Mouse (Mus musculus): ENCODE measurements around the gene Brsk2. TPM values are rescaled to one million over a fixed set of nuclear protein-coding genes. Genes with fewer than 3 reads are reported as not detected.

Gene Brsk2
- total RNA-seq, 2 experiments from 2014 or later = 1.8 to 2.1 TPM

DNA sequence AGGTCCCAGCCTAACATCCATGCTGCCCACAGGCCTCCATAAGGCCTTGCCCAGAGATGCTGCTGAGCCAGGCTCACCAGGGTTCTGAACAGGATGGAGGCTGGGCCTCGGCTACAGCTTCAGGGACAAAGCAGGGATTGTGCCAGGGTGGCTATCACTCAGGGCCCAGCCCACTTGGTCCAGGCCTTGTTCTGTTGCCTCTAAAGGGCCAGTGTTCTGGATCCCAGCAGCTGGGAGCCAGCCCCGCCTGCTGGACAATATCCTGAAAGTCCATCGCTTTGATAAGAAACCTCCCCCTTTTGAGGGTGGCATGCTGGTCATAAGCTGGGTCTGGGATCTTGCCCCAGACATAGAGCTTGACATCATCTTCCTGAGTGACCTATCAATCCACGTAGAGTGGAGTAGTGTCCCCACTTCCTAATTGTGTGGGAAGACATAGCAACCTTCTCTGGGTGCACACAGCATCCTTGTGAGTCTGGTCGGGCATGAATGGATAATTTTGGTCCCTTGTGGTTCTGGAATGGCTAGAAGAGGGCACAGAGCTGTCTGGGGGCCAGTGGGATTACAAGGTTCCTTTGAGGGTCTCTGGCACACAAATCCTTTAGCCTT lies 6.1 kb downstream of the Brsk2 start:
- no peak for DNase-seq (ENCODE audit: low spot score in 2 of 2)

DNA sequence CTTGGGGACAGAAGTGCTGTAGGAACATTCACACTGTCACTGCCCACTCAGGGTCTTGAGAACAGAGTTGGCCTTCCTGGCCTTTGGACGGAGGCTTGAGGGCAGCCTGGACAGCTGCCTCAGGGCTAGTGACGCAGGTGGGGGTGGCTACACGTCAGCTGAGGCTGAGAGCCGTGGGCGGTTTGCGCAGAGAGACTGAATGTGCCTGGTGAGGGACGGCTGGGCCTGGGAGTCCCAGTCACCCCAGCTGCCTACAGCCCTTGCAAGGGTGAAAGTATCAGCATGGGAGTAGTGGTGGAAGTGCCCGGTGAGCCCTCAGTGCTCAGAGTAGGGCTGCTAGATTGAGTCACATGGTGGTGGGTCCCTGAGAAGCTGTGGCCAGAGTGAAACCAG lies 6.6 kb downstream of the Brsk2 start:
- DNase-seq (ENCODE audit: low spot score in 2 of 2) = no peak

DNA sequence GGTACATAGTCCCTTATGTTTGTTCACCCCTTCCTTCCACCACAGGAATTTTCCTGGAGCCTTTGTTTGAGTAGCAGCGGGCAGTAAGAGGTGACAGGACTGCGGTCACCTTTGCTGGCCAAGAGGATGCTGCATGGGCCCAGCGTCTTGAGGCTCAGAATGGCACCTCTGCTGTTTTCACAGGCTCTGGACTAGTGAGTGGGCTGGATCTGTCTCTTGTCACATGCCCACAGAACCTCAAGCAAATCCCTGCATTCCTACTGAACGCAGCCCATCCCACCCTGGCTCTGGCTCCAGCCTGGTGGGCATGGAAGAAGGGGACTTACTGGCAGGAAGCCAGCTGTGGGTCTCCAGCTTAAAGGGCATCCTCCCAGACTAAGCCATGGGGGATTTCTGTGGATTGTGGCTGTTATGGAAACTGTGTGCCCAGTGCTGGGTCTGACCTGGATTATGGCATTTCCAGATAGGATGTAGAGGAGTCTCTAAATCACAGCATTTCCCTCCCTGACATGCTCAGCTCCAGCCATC lies 8.0 kb downstream of the Brsk2 start:
- no peak for DNase-seq (ENCODE audit: low spot score in 2 of 2)

DNA sequence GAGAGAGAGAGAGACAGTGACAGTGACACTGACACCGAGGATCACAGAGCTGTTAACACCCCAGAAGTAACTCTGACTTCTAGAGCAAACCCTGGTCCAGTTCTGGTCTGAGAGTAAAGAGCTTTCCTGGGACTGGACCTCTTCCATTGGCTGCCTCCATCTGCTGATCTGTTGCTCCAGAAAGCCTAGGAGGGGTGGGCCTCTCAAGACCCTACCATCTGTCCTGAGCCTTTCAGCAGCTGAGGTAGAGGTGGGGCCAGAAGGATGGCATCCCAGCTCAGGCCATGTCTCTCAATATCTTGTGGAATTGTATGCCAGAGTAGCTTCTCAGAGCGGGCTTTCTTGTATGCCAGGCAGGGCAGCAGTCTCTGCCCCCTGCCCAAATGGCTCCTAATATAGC lies 8.7 kb downstream of the Brsk2 start:
- no peak for DNase-seq (ENCODE audit: low spot score in 2 of 2)

DNA sequence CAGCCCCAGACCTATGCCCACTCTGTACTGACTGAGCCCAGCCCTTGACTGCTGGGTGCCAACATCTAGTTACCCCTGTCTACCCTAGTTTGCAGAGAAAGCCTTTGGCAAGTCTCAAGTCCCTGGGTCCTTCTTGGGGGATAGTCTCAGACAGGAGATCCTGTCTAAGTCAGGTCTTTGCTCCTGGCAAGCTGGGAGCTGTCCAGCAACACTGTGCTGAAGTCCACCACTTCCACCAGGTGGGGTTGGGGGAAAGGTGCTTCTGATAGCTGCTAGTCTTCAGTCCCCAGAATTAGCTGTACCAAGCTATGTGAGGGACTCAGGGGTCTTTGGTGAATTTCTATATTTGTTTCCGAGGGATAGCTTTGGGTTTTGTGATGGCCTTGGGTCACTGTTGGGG lies 9.6 kb downstream of the Brsk2 start:
- DNase-seq (ENCODE audit: low spot score in 2 of 2) = no peak

DNA sequence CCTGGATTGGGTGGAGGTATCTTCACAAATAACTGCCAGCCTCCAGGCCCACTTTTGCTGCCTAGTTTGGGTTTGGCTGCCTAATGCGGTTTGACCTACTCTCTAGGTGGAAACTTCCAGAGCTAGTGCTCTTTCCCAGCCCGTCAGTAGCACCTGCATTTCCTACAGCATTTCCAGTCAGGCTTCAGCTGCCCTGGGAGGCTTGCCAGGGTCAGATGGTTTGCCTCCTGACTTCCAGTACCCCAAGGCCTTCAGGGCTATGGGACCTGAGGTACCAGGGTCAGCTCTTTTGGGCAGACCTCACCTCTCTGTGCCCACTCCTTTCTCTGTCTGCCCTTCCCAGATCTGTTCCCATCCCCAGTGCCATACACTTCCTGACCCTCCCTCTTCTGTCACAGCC lies 11.4 kb downstream of the Brsk2 start:
- DNase-seq (ENCODE audit: low spot score in 2 of 2) = no peak

DNA sequence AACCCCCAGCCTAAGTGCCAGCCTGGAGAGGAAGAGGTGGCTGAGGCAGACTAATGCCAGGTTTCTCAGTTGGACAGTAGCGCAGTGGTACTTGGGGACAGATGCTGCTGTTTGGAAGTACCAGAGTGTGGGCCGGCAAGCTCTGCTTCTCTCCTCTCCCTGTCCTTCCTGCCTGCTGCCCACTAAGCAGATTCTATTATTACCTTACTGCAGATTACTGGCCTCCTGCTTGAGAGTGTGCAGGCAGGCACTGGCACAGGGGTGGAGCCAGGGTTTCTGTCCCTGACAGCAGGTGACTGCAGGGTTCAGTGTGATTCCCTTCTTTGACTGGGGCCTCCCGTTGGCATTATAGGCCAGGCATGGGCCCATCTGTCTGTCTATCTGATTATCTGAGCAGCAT lies 11.9 kb downstream of the Brsk2 start:
- no peak for DNase-seq (ENCODE audit: low spot score in 2 of 2)

DNA sequence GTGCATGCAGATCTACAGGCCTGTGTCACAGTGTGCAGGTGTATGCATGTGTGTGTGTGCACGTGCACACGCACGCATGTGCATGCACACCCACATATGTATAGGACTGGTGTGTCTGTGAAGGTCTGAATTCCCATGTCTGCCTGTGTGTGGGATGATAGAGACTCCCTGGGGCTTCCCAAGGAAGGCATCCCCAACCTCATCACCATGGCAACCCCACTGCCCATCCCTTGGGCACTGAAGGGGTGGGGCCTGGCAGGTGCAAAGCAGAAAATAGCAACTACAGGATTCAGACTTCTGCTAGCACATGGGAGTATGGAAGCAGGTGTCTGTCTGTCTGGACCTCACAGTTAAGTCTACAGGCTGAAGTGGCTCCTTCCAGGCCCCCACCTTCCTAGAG lies 13.0 kb downstream of the Brsk2 start:
- no peak for DNase-seq (ENCODE audit: low spot score in 2 of 2)

DNA sequence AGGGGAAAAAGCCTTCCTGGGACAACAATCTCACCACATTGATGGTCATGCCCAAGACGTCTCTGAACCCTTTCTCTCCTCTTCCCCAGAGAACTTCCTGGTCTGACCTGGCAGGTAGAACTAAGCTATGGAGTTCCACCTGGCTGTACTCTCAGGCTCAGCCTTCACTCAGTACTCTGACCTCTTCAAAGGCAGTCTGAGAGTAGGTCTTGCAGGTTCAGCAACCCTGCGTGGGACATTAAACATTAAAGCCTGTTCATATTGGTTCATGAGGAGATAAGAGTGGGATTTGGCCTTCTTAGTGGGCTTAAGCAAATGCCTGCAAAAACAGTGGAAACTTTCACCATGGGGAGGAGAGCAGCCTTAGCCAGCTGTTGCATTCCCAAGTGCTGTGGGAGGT lies 16.7 kb downstream of the Brsk2 start:
- no peak for DNase-seq (ENCODE audit: low spot score in 2 of 2)

DNA sequence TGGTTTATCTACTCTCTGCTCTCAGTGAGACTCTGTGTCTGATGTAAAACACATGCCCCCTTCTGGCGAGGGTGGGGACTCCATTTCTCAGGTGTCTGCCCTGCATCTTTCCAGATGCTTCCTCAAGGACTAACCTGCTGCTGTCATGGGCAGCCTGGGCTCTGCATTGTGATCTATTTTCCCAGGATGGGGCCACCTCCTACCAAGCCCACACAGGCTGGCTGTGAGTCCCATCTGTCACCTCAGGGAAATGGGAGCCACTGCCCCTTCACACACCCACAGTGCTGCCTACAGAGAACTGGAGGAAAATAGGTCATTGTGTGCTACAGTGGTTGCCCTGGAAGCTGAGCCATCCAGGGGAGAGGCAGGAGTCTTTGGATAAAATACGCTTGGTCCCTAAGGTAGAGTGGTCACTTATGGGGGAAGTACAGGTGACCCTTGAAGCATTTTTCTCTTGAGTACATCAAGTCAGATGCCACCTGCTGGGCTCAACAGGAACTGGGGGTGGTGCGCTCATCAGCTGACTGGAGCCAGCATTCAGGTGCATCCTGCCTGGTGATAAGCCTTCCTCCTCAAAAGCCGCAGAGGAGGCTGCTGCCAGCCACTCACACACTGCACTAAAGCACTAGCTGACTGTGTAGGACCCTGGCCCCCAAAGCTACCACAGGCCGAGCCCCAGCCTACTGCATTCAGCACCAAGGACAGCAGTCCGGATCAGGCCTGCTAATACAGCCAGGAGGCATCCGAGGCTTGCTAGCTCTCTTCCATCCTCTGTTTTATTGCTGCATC lies 23.5 kb downstream of the Brsk2 start:
- DNase-seq (ENCODE audit: low spot score in 2 of 2) = no peak

DNA sequence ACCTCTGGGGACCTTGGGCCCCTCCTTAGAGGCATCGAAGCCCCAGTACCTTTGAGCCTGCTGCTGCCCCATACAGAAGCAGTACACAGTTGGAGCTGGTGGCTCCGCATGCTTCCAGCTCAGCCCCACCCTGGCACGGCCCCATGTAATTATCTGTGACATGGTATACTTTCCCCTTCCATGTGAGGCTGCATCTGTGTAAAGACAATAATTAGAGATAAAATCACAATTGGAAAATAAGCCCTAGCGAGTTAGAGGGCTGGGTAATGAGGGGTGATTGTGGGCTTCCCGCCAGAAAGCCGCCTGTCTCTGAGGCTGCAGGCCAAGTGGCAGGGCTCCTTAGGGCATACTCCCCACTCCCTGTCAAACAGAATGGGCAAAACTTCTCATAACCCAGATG lies 28.5 kb downstream of the Brsk2 start:
- DNase-seq (ENCODE audit: low spot score in 2 of 2) = no peak

DNA sequence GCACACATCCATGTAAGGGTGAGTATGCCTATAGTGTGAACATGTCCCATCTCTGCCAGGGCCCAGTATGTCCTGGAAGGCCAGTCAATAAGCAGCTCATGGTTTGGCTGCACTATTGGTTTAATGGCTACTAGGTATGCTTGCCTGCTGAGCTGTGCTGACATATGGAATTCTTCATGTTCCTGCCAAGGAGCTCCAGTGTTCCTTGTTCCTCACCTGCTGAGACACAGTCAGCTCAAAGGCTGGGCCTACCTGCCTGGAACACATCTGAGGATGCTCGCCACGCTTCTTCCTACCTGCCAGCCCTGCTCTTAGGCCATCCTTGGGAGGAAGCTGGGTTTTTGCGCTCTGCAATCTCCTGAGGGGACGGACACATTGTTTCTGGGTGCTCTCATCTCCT lies 29.7 kb downstream of the Brsk2 start:
- no peak for DNase-seq (ENCODE audit: low spot score in 2 of 2)

DNA sequence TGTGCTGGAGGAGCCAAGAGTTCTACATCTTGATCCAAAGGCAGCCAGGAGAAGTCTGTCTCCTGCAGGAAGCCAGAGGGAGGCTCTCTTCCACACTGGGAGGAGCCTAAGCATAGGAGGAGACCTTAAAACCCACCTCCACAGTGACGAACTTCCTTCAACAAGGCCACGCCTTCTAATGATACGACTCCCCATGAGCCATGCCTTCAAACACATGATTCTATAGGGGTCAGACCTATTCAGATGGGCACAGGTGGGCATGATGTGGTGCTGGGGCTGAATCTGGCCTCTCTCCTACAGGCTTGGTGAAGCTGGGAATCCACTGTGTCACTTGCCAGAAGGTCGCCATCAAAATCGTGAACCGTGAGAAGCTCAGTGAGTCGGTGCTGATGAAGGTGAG lies 31.7 kb downstream of the Brsk2 start:
- DNase-seq (ENCODE audit: low spot score in 2 of 2) = no peak

DNA sequence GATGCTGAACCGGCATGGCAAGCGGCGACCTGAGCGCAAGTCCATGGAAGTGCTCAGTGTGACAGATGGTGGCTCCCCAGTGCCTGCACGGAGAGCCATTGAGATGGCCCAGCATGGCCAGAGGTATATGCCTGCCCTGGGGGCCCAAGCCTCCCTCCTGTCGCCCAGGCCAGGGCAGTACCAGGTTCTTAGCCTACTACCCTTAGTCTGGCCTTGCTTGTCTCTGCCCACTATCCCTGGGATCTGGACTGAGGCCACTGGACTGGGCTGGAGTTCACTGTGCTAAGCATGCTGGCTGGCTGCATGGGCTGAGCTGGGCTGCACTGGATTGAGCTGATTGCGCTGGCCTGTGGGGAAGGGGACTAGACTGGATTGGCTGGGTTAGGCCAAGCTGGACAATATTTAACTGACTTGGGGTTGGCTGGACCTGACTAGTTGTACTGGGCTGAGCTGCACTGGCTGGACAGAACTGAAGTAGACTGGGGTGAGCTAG lies 38.8 kb downstream of the Brsk2 start:
- no peak for DNase-seq (ENCODE audit: low spot score in 2 of 2)

DNA sequence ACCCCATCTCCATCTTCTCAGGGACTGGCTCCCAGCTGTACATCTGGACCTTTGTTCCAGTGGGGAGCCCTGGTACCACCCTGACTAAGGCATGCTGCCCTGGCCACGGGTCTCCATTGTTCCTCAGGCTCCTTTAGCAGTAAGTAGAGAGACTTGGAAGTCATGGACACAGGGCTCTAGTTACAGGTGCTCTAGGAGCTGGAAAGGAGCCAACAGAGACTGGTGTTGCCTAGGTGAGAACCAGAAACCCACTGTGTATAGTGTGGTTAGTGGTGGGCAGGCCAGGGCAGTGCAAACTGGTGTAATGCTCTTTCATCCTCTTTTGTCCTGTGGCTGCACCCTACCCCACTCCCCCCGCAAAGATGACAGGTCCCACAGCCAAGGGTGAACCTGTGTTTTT lies 41.6 kb downstream of the Brsk2 start:
- DNase-seq (ENCODE audit: low spot score in 2 of 2) = no peak

DNA sequence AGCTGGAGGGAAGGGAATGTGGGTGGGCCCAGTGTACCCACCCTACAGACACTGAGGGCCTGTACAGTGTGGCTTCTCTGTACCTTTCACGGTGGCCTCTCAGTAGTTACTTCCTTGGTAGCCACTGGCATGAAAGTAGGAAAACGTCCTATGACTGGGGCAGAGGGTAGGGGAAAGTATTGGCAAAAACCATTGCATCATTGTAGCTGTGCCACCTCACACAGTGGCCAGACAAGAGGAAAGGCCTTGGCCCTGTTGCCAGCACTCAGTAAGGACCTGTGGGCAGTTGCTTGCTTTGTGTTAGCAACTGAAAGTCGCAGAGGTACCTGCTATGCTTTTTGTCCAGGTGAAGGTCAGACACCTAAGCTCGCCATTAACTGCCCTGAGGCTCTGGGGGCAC lies 44.6 kb downstream of the Brsk2 start:
- DNase-seq (ENCODE audit: low spot score in 2 of 2) = no peak

DNA sequence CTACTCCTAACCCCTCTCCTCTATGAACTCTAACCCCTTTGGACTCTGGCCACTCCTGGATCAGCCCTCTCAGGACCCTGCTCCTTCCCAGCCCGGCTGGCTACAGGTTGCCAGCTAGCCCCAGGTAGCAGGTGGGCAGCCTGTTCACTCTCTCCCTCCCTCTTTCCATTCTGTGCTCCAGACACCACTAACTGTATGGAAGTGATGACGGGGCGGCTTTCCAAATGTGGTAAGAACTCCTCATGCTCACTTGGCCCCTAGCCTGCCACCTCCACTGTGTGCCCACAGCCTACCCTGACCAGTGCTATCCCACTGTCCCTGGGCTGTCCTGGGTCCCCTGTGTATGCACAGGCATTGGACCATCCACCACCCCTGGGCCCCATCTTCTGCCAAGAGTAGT lies 51.1 kb downstream of the Brsk2 start:
- no peak for DNase-seq (ENCODE audit: low spot score in 2 of 2)

DNA sequence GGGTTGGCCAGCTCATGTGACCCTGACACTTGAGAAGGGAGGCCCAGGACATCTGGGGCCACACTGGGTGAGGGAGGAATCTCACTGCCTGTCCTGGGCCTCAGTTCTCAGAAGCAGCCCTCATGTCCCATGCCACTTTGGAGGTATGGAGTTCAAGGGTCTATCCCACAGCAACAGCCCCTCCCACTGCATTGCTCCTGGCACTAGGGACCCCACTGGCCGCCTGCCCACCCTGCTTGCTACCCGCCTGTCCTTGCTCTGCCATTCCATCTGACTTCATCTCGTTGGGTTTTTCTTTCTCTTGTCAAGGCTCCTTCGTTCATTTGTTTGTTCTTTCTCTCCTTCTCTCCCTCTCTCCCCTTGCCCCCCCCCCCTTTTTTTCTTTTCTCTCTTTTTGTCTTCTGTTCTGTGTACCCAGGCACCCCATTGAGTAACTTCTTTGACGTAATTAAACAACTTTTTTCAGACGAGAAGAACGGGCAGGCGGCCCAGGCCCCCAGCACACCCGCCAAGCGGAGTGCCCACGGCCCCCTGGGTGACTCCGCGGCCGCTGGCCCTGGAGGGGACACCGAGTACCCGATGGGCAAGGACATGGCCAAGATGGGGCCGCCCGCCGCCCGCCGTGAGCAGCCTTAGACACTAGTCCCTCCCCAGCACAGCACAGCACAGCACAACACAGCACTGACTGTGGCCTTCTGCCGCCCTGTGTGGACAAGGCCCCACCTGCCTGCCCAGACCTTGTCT lies 52.2 kb downstream of the Brsk2 start:
- no peak for DNase-seq (ENCODE audit: low spot score in 2 of 2)

DNA sequence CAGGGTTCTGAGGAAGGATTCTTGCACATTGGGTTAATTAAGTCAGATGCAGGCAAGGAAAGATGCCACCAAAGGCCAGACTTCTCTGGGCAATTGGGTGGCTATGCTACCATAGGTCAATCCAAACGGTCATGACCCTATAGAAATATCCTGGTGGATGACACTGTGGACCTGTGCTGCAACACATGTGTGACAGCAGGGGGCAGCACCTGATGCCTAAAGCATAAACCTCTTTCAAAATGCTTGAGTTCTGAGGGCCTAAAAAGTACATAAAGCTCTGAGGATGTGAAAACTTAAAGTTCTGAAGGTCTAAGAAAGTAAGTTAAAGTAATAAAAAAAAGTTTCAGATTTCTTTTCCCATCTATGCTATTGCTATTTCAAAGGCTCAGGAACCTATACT lies 67.0 kb downstream of the Brsk2 start:
- peak; percentile 31 to 55 for DNase-seq (ENCODE audit: low spot score in 2 of 2)

DNA sequence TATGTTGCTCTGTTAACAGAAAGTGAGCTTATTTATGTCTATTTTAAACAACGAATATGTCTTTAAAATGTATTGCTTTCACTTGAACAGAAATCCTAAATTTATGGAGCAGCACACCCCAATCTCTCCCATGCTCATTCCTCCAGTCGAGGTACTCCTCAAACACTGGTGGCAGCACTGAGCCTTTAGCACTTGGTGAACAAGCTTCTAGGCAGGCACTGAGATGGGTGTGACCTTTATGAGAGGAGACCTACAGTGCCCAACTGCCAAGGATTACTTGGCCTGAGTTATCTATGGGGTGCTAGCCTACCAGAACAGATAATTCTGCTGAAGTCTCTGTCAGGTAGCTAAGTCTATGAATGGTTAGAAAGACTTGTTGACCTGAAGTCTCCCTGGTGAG lies 70.1 kb downstream of the Brsk2 start:
- no peak for DNase-seq (ENCODE audit: low spot score in 2 of 2)

DNA sequence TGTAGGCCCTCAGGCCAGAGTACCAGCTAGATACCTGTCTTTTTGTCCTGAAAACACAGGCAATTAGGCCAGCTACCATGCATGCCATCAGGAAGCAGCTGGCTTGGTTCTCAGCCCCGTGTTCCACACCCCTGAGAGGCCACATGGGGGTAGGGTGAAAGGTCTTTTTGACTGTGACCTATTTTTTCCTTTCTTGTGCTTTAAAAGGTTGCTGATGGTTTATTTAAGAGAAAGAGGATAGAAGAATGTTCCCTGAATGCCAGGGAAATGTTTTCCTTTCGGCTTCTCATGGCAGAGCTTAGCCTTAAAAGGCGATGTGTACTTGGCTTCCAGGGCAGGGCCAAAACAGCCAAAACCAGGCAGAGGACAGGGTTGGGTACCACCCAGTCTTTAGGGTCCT lies 71.3 kb downstream of the Brsk2 start:
- no peak for DNase-seq (ENCODE audit: low spot score in 2 of 2)

DNA sequence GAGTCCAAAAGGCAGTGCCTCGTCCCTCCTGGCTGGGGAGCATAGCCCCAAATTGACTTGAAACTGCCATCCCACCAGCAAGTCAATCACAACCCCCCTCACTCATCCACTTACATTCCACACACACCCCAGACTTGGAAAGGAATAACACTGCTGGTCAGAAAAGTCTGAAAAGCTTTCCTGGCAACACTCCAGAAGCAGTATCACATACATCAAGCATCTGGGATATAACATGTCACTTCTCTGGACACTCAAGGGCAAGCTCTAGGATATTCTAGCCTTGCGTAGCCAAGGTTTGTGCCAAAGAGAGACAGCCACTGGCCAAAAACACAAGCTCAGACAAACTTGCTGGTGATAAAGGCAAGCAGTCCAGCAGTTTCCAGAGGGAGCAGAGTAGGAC lies 75.6 kb downstream of the Brsk2 start:
- DNase-seq (ENCODE audit: low spot score in 2 of 2) = no peak

All from adrenal gland, adult 18-20 months (tissue).